Mouse (Mus musculus) cerebellum, postnatal 25 days (tissue): Measurements from ENCODE around the gene Defb29.

ENCODE experiments used
- DNase-seq, 2 experiments: peaks; one replicate each; pipeline ENCODE4 v3.0.0; 2021; ENCODE audit warnings: mixed read lengths in 2 of 2

Gene Defb29

GRCm38 (mm10) chr2:152539944-152540710 lies at the start of gene Defb29:
Gene Defb29, minus strand, starts transcription at chr2:152540098.
- DNase-seq: no peak

GRCm38 (mm10) chr2:152589021-152589420 lies 49.1 kb upstream of the Defb29 start:
- no peak for DNase-seq

- DNase-seq: no peak
These were observed 48.6 kb upstream of the Defb29 start for GRCm38 (mm10) chr2:152588450-152588849.

GRCm38 (mm10) chr2:152586926-152587560 lies 47.1 kb upstream of the Defb29 start:
- peak in 1 of 2 experiments; percentile 19 for DNase-seq

- no peak for DNase-seq
These were observed 40.7 kb upstream of the Defb29 start for GRCm38 (mm10) chr2:152580612-152581011.

- no peak for DNase-seq
These were observed 40.2 kb upstream of the Defb29 start, which contains the start of gene Defb19 for GRCm38 (mm10) chr2:152580107-152580506. Gene Defb19, minus strand, starts transcription at chr2:152580312.

- no peak for DNase-seq
These were observed 33.6 kb upstream of the Defb29 start for GRCm38 (mm10) chr2:152573484-152573883.

- DNase-seq: peak in 1 of 2 experiments; percentile 8
These were observed 32.4 kb upstream of the Defb29 start, which contains the start of gene Defb21 for GRCm38 (mm10) chr2:152572114-152572794. Gene Defb21, plus strand, starts transcription at chr2:152572744.

- DNase-seq: no peak
These were observed 30.4 kb upstream of the Defb29 start for GRCm38 (mm10) chr2:152570313-152570712.

GRCm38 (mm10) chr2:152569881-152570280 lies 30.0 kb upstream of the Defb29 start:
- DNase-seq: no peak

GRCm38 (mm10) chr2:152569038-152569437 lies 29.1 kb upstream of the Defb29 start, which contains the start of gene Gm17416:
Gene Gm17416, plus strand, starts transcription at chr2:152569338.
- DNase-seq: no peak

GRCm38 (mm10) chr2:152556655-152557054 lies 16.8 kb upstream of the Defb29 start:
- no peak for DNase-seq

GRCm38 (mm10) chr2:152553774-152554423 lies 14.0 kb upstream of the Defb29 start:
- peak; percentile 63 to 76 for DNase-seq

GRCm38 (mm10) chr2:152548124-152548523 lies 8.2 kb upstream of the Defb29 start:
- DNase-seq: no peak

- peak; percentile 21 to 57 for DNase-seq
These were observed 4.8 kb upstream of the Defb29 start for GRCm38 (mm10) chr2:152544691-152545090.

GRCm38 (mm10) chr2:152543478-152543877 lies 3.6 kb upstream of the Defb29 start:
- no peak for DNase-seq

- DNase-seq: no peak
These were observed 3.0 kb upstream of the Defb29 start for GRCm38 (mm10) chr2:152542897-152543296.

GRCm38 (mm10) chr2:152541979-152542378 lies 2.1 kb upstream of the Defb29 start:
- no peak for DNase-seq

- no peak for DNase-seq
These were observed 21.9 kb downstream of the Defb29 start, which contains the start of gene Defb28 for GRCm38 (mm10) chr2:152517981-152518380. Gene Defb28, plus strand, starts transcription at chr2:152518255.

GRCm38 (mm10) chr2:152516084-152516483 lies 23.8 kb downstream of the Defb29 start:
- no peak for DNase-seq

GRCm38 (mm10) chr2:152511592-152511991 lies 28.3 kb downstream of the Defb29 start, which contains the start of gene Defb26:
Gene Defb26, minus strand, starts transcription at chr2:152511692.
- no peak for DNase-seq

- no peak for DNase-seq
These were observed 35.9 kb downstream of the Defb29 start for GRCm38 (mm10) chr2:152503950-152504349.

GRCm38 (mm10) chr2:152500863-152501229 lies 39.1 kb downstream of the Defb29 start:
- no peak for DNase-seq
